Mouse (Mus musculus): ENCODE measurements around the gene Mpnd.
"Not testable (repeated sequence)": the region's sequence is repeated elsewhere in the genome, so short reads cannot be mapped to it uniquely, and the experiment has no call there.

Gene Mpnd

DNA sequence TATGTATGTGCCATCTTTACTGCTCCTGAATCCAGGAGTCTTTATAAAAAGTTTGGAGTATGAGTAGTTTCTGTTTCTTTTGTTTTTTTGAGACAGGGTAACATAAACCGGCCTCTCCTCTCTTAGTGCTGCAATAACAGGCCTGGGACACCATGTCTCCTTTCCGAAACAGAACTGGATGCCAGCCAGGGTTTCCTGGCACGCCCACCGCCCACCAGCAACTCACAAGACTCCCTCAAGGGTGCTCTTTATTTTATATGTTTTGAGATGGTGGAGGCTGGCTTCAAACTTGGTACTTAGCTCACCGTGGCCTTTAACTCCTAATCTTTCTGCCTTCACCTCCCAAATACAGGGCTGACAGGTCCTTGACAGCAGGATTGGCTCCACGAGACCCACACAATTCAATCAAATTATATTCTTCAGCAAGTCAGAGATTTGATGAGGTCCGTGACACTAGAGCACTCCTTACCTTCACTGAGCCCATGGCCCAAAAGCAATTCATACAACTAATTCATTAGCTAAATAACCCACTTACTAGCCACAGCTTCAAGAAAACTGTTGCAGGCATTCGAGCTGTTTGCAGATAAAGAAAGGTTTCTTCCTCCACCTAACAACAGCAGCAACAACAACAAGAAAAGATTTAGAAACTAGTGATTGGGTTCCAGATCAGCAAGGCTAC lies 33.2 kb downstream of the Mpnd start:
- peak; percentile 43 for DNase-seq (ENCODE audit: low read depth)

- DNase-seq (ENCODE audit: low read depth) = no peak
These were observed 33.8 kb downstream of the Mpnd start for GRCm38 (mm10) chr17:56039345-56039744.

- peak; percentile 99 for DNase-seq (ENCODE audit: low read depth)
These were observed 34.7 kb downstream of the Mpnd start, which contains the start of gene Chaf1a for GRCm38 (mm10) chr17:56040030-56040856. Gene Chaf1a, plus strand, starts transcription at chr17:56040439.

- peak; percentile 42 for DNase-seq (ENCODE audit: low read depth)
These were observed 35.3 kb downstream of the Mpnd start for GRCm38 (mm10) chr17:56040857-56041163.

DNA sequence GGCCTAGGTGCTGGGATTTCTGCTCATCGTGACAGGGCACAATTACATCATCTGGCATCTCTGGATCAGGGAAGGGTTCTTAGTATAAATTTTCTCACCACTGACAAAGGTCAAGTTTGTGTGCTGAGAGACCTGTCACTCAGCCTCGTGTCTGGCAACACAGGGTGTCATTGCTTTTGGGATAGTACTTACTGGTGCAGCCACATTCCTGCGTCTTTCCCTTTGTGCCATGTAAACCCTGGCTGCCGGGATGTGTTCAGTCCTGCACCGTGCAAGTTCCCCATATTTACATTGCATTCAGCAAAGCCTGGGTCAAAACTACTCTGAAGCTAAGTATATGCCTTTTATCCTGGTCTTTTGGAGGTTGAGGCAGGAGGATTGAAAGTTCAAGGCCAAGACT lies 45.9 kb downstream of the Mpnd start:
- DNase-seq (ENCODE audit: low read depth) = no peak

- no peak for DNase-seq (ENCODE audit: low read depth)
These were observed 49.4 kb downstream of the Mpnd start for GRCm38 (mm10) chr17:56054938-56055337.

DNA sequence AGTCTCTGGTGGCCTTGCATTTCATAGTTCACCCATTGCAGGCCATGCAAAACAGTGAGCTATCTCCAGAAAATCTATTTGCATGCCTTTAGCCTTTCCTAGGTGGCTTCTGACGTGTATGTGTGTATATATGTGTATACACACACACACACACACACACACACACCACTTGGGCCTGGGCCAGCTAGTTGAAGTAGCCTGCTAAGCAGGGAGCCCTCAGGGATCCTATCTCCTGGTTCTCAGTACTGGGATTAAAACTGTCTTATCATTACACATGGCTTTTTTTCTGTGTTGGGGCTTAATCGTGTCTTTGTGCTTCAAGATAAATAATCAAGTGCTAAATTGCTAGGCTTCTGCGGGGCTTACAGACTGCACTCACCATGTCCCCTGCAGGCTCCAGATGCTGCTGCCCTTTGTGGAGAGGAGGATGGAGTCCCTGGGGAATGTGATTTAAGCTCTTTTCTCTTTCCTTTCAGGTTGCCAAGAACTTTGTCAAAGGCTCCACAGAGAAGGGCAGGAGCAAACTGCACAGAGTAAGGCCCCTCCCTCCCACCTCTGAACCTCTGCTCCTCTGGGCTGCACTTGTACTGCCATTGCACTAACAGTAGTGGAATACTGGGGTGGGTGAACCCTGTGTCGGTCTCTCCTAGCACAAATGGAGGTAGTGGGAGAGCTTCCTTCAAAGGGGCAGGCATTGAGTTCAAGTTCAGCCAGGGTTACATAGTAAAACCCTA lies 50.6 kb downstream of the Mpnd start:
- DNase-seq (ENCODE audit: low read depth) = no peak

DNA sequence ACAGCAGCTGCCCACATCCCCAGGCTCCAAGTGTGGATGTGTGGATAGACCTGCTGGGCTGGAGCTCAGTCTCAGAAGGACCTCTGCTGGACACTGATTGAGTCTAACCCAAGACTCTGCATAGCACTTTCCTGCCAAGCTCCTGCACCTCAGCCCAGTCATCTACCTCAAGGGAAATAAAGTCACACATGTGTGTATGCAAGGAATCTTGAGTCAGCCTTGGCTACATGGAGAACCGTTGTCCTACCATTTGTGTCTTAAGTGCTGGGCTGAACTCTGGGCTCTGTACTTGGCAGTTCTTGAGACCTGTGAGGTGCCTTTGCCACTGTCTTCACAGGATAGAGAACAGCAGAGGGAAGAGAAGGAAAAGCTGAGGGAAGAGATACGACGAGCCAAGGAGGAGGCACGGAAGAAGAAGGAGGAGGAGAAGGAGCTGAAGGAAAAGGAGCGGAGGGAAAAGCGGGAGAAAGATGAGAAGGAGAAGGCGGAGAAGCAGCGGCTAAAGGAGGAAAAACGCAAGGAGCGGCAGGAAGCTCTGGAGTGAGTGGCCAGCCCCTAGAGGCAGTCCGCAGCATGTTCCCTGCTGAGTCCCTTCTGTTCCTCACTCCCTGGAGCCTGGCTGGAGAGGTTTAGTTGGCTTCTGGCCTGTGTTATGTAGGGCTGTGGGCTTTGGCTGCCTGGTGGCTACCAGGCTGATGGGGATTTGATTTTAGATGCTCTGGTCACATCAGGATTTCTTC lies 52.0 kb downstream of the Mpnd start:
- DNase-seq (ENCODE audit: low read depth) = no peak

DNA sequence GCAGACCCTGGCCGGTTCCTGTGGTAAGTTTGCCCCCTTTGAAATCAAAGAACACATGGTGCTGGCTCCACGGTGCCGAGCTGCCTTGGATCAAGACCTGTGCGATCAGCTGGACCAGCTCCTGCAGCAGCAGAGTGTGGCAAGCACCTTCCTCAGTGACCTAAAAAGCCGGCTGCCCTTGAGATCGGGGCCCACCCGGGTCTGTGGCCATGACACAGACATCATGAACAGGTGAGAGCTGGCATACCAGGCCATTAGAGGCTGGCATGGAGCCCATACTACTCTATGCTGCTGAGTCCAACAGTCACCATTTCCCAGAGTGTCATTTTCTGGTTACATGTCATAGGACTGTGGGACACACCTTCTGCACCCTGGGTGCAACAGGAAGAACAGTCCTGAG lies 56.6 kb downstream of the Mpnd start:
- no peak for DNase-seq (ENCODE audit: low read depth)

DNA sequence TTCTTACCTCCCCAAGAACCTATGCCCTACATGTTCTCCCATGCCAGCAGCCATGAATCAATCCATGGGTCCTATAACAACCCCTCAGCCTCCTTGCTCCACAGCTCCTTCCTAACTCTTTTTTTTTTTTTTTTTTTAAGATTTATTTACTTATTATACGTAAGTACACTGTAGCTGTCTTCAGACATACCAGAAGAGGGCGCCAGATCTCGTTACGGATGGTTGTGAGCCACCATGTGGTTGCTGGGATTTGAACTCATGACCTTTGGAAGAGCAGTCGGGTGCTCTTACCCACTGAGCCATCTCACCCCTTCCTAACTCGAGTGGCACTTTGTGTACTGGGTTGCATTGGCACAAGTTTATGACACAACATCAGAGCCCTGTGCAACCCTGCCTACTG lies 60.2 kb downstream of the Mpnd start:
- not testable (repeated sequence) for DNase-seq (ENCODE audit: low read depth)
